Mouse (Mus musculus) thymus, postnatal 36 days (tissue): ENCODE measurements around the gene Tom1l2.

Experiments
- DNase-seq, 2 experiments: peaks; one replicate each; pipeline ENCODE4 v3.0.0; 2022; ENCODE audit warnings: mixed read lengths in 2 of 2

Gene Tom1l2

GRCm38 (mm10) chr11:60260743-60261142 is 92.0 kb downstream of the Tom1l2 start:
- DNase-seq = no peak

GRCm38 (mm10) chr11:60257696-60258095 is 95.0 kb downstream of the Tom1l2 start:
- DNase-seq = no peak

GRCm38 (mm10) chr11:60256713-60257112 is 96.0 kb downstream of the Tom1l2 start:
- DNase-seq = no peak

- DNase-seq = no peak
Measured at GRCm38 (mm10) chr11:60256176-60256681, 96.5 kb downstream of the Tom1l2 start.

- DNase-seq = no peak
Measured at GRCm38 (mm10) chr11:60255639-60256038, 97.1 kb downstream of the Tom1l2 start.

- no peak for DNase-seq
Measured at GRCm38 (mm10) chr11:60255181-60255580, 97.5 kb downstream of the Tom1l2 start.

GRCm38 (mm10) chr11:60254308-60254707 is 98.4 kb downstream of the Tom1l2 start:
- DNase-seq = no peak

GRCm38 (mm10) chr11:60253546-60253945 is 99.2 kb downstream of the Tom1l2 start:
- no peak for DNase-seq

GRCm38 (mm10) chr11:60250971-60251643 is 101.6 kb downstream of the Tom1l2 start:
- peak; percentile 69 to 79 for DNase-seq

GRCm38 (mm10) chr11:60249885-60250284 is 102.8 kb downstream of the Tom1l2 start:
- DNase-seq = no peak

- peak; percentile 51 to 75 for DNase-seq
Measured at GRCm38 (mm10) chr11:60248596-60249404, 103.9 kb downstream of the Tom1l2 start.

- no peak for DNase-seq
Measured at GRCm38 (mm10) chr11:60247753-60248550, 104.8 kb downstream of the Tom1l2 start.

- DNase-seq = peak; percentile 36 to 55
Measured at GRCm38 (mm10) chr11:60246077-60246476, 106.6 kb downstream of the Tom1l2 start.

- no peak for DNase-seq
Measured at GRCm38 (mm10) chr11:60244503-60245143, 108.1 kb downstream of the Tom1l2 start.

- DNase-seq = no peak
Measured at GRCm38 (mm10) chr11:60240509-60240908, 112.2 kb downstream of the Tom1l2 start.

- peak; percentile 68 to 85 for DNase-seq
Measured at GRCm38 (mm10) chr11:60235351-60235750, 117.4 kb downstream of the Tom1l2 start.

- peak; percentile 44 to 48 for DNase-seq
Measured at GRCm38 (mm10) chr11:60233235-60233634, 119.5 kb downstream of the Tom1l2 start.

GRCm38 (mm10) chr11:60232441-60233058 is 120.2 kb downstream of the Tom1l2 start:
- peak; percentile 66 to 74 for DNase-seq

- peak; percentile 63 to 77 for DNase-seq
Measured at GRCm38 (mm10) chr11:60231951-60232350, 120.8 kb downstream of the Tom1l2 start.

GRCm38 (mm10) chr11:60231326-60231725 is 121.4 kb downstream of the Tom1l2 start:
- no peak for DNase-seq

- peak; percentile 63 to 83 for DNase-seq
Measured at GRCm38 (mm10) chr11:60230512-60230911, 122.2 kb downstream of the Tom1l2 start.

- DNase-seq = no peak
Measured at GRCm38 (mm10) chr11:60229821-60230220, 122.9 kb downstream of the Tom1l2 start.
